Mouse (Mus musculus) lung, adult 2 months (tissue): ENCODE results near the gene Pnma1. TPM values are rescaled to one million over a fixed set of nuclear protein-coding genes. Genes with fewer than 3 reads are reported as not detected.

Source experiments
- DNase-seq: peaks from one replicate; pipeline ENCODE4 v3.0.0; 2022
- H3K4me1 ChIP-seq: fragments of 200-500 bp; 2 replicates; pipeline ENCODE4 v1.6.1; 2011; ENCODE audit warnings: low read length; ENCODE audit not compliant: control insufficient read depth, insufficient read depth
- H3K4me3 ChIP-seq: fragments of 200-500 bp; replicated peaks from 2 replicates; pipeline ENCODE3; 2011; ENCODE audit warnings: low read depth, mild to moderate bottlenecking, control low read depth, low read length; ENCODE audit errors: extremely low read depth
- CTCF ChIP-seq: fragments of 200-500 bp; IDR thresholded peaks from 2 replicates; pipeline ENCODE4 v1.5.1; 2011; ENCODE audit warnings: mild to moderate bottlenecking, low read length, control low read depth; ENCODE audit not compliant: insufficient read depth
- POLR2A ChIP-seq: fragments of 200-500 bp; IDR thresholded peaks from 2 replicates; pipeline ENCODE4 v1.6.1; 2011; ENCODE audit warnings: low read depth, mild to moderate bottlenecking, control low read depth, low read length, borderline replicate concordance; ENCODE audit errors: extremely low read depth
- WGBS: fragments of 180-500 bp; shearing (Covaris S2); methylation state at CpG from one replicate; pipeline ENCODE4 v1.1.7; 2018; 5-methylcytosine and 5-hydroxymethylcytosine counted together
- polyA plus RNA-seq: library from polyadenylated mRNA; depleted of rRNA; stranded (reverse); fragments of >200 nt; gene quantifications from 2 replicates; pipeline ENCODE4 v1.2.3, GENCODE M21; 2012

Pnma1 gene
- polyA plus RNA-seq, 1 experiment: 1.3 TPM

GRCm38 (mm10) chr12:84172862-84173261, 24.6 kb upstream of the Pnma1 start:
- DNase-seq: no peak
- no peak overlapping the region for H3K4me3 ChIP-seq
- H3K4me1 ChIP-seq: peaks cover 45% of the 10 kb centered on the region
- TF ChIP-seq CTCF (no peak), POLR2A (no peak)
- WGBS: 90% methylated on average over 17 of the region's 17 CpGs

- Histone ChIP-seq H3K4me3 (no peak overlapping the region), H3K4me1 (peaks cover 41% of the 10 kb centered on the region)
- no peak for TF ChIP-seq POLR2A
- no peak for TF ChIP-seq CTCF
- 78% methylated on average over 3 of the region's 3 CpGs for WGBS
- DNase-seq: no peak
These were observed 23.9 kb upstream of the Pnma1 start for GRCm38 (mm10) chr12:84172216-84172615.

- Histone ChIP-seq H3K4me1 (peaks cover 34% of the 10 kb centered on the region), H3K4me3 (no peak overlapping the region)
- TF ChIP-seq CTCF (no peak), POLR2A (no peak)
- DNase-seq: no peak
- 53% methylated on average over 10 of the region's 10 CpGs for WGBS
These were observed 22.3 kb upstream of the Pnma1 start for GRCm38 (mm10) chr12:84170610-84171009.

- WGBS: 23% methylated on average over 8 of the region's 8 CpGs
- Histone ChIP-seq H3K4me3 (no peak overlapping the region), H3K4me1 (peaks cover 28% of the 10 kb centered on the region)
- no peak for TF ChIP-seq POLR2A
- no peak for TF ChIP-seq CTCF
- DNase-seq: no peak
These were observed 17.5 kb upstream of the Pnma1 start for GRCm38 (mm10) chr12:84165631-84166373.

GRCm38 (mm10) chr12:84163586-84164110, 15.4 kb upstream of the Pnma1 start:
- H3K4me1 ChIP-seq: peaks cover 28% of the 10 kb centered on the region
- 45% methylated on average over 11 of the region's 11 CpGs for WGBS
- H3K4me3 ChIP-seq: no peak overlapping the region
- TF ChIP-seq CTCF (0 out of 2 replicates have a peak, but pooled peaks have one; percentile 5), POLR2A (no peak)
- DNase-seq: no peak

- TF ChIP-seq POLR2A (no peak), CTCF (peak; percentile 84)
- peak; percentile 61 for DNase-seq
- 62% methylated on average over 9 of the region's 9 CpGs for WGBS
- Histone ChIP-seq H3K4me3 (no peak overlapping the region), H3K4me1 (peaks cover 26% of the 10 kb centered on the region)
These were observed 14.8 kb upstream of the Pnma1 start for GRCm38 (mm10) chr12:84163133-84163532.

- no peak for TF ChIP-seq POLR2A
- peak; percentile 70 for TF ChIP-seq CTCF
- no peak overlapping the region for H3K4me3 ChIP-seq
- peak; percentile 11 for DNase-seq
- 75% methylated on average over 14 of the region's 14 CpGs for WGBS
- H3K4me1 ChIP-seq: peaks cover 23% of the 10 kb centered on the region
These were observed 13.5 kb upstream of the Pnma1 start for GRCm38 (mm10) chr12:84161616-84162433.

GRCm38 (mm10) chr12:84161116-84161515, 12.8 kb upstream of the Pnma1 start:
- TF ChIP-seq CTCF: no peak
- no peak for TF ChIP-seq POLR2A
- peak; percentile 20 for DNase-seq
- 57% methylated on average over 8 of the region's 8 CpGs for WGBS
- Histone ChIP-seq H3K4me1 (peaks cover 19% of the 10 kb centered on the region), H3K4me3 (no peak overlapping the region)

GRCm38 (mm10) chr12:84160491-84160890, 12.2 kb upstream of the Pnma1 start:
- no peak for TF ChIP-seq POLR2A
- no peak for TF ChIP-seq CTCF
- WGBS: 91% methylated on average over 8 of the region's 8 CpGs
- H3K4me1 ChIP-seq: peaks cover 16% of the 10 kb centered on the region
- DNase-seq: no peak
- H3K4me3 ChIP-seq: no peak overlapping the region
